Mouse (Mus musculus) E14TG2a.4 (cell line): ENCODE measurements around the gene Lman1l.

Source experiments
- CTCF ChIP-seq: conservative IDR thresholded peaks from 2 replicates; pipeline ENCODE4 v1.5.1; 2014; ENCODE audit warnings: low read length
- NANOG ChIP-seq: IDR thresholded peaks from 2 replicates; pipeline ENCODE4 v1.6.1; 2014; ENCODE audit warnings: borderline replicate concordance, low read length, mixed read lengths
- POU5F1 ChIP-seq: IDR thresholded peaks from 2 replicates; pipeline ENCODE4 v1.6.1; 2014; ENCODE audit warnings: low read length, borderline replicate concordance

DNA sequence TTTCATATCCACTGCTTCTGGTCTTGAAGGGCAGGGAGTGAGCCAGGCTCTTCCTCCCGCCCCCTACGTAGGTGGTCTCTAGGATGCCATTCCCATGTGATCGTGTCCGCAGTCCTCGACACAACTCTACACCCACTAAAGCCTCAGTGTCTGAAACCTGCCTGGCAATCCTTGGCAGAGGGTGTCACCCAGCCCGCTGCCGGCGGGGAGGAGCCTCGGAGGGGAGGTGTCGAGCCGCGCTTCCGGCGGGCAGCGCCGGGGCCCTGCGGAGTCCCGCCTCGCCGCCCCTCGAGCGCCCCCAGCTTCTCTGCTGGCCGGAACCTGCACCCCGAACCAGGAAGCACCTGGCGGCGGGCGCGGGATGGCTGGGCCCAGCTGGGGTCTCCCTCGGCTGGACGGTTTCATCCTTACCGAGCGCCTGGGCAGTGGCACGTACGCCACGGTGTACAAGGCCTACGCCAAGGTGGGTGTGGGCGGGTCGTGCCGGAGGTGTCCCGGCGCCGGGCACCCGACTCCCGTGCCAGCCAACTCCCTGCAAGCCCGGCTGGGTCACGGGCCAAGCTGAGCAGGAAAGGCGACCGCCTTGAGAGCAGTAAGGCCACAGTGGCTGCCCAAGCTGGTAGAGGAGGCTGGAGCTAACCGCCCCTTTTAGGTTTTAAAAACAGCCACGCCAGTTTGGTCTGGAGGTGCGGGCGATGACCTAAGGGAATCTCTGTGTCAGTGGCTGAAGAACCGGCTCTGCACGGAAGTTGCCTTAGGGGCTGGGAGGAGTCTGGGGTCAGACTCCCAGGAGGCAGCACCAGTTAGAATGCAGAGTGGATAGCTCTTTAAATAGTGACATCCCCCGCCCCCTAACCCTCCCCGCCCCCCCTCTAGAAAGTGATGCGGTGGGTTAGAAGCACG, 31.1 kb downstream of the Lman1l start, which contains the start of gene Ulk3:
- no peak for TF ChIP-seq CTCF
- no peak for TF ChIP-seq NANOG
- TF ChIP-seq POU5F1: no peak
